Mouse (Mus musculus) forebrain, embryonic 15.5 days (tissue): Measurements from ENCODE around the gene Rps6ka2. TPM values are rescaled to one million over a fixed set of nuclear protein-coding genes. Genes with fewer than 3 reads are reported as not detected.
"Not testable (repeated sequence)": the region's sequence is repeated elsewhere in the genome, so short reads cannot be mapped to it uniquely, and the experiment has no call there.

ENCODE experiments used
- ATAC-seq: fragments of 200-750 bp; cut with Nextera tagmentation; replicated peaks from 2 replicates; pipeline ENCODE4 v1.8.0; 2017; ENCODE audit warnings: mild to moderate bottlenecking, moderate TSS enrichment, moderate library complexity
- H3K27ac ChIP-seq: fragments of 300-500 bp; sonication (generic); replicated peaks from 2 replicates; pipeline ENCODE4 v1.5.1; 2015; ENCODE audit warnings: mild to moderate bottlenecking, inconsistent platforms
- H3K27me3 ChIP-seq: fragments of 300-500 bp; sonication (generic); 2 replicates; pipeline ENCODE4 v1.6.1; 2015; ENCODE audit warnings: inconsistent platforms
- H3K36me3 ChIP-seq: fragments of 300-500 bp; sonication (generic); 2 replicates; pipeline ENCODE4 v1.6.1; 2015; ENCODE audit warnings: mild to moderate bottlenecking, inconsistent platforms
- H3K4me1 ChIP-seq: fragments of 300-500 bp; sonication (generic); 2 replicates; pipeline ENCODE4 v1.6.1; 2015; ENCODE audit warnings: inconsistent platforms
- H3K4me2 ChIP-seq: fragments of 300-500 bp; sonication (generic); replicated peaks from 2 replicates; pipeline ENCODE4 v1.6.1; 2015; ENCODE audit warnings: mild to moderate bottlenecking, inconsistent platforms
- H3K4me3 ChIP-seq: fragments of 300-500 bp; sonication (generic); 2 replicates; pipeline ENCODE4 v1.5.1; 2015; ENCODE audit warnings: mild to moderate bottlenecking, inconsistent platforms
- H3K9ac ChIP-seq: fragments of 300-500 bp; sonication (generic); replicated peaks from 2 replicates; pipeline ENCODE4 v1.6.1; 2015; ENCODE audit warnings: mild to moderate bottlenecking, inconsistent platforms
- H3K9me3 ChIP-seq: fragments of 300-500 bp; sonication (generic); 2 replicates; pipeline ENCODE4 v1.6.1; 2016; ENCODE audit warnings: inconsistent platforms
- WGBS: fragments of 180-500 bp; shearing (Covaris S2); methylation state at CpG from one replicate; pipeline ENCODE4 v1.1.7; 2015; ENCODE audit warnings: mixed read lengths; 5-methylcytosine and 5-hydroxymethylcytosine counted together
- polyA plus RNA-seq: library from polyadenylated mRNA; unstranded; fragments of >200 nt; fragmentation: Nextera tagmentation; extraction: Ambion mirVana; gene quantifications from 2 replicates; pipeline ENCODE4 v1.2.1, GENCODE M21; 2015

Gene Rps6ka2
- polyA plus RNA-seq, 1 experiment from 2014 or later: 23.0 TPM

GRCm38 (mm10) chr17:7175293-7175692 lies 5.4 kb downstream of the Rps6ka2 start:
- no peak overlapping the region for H3K4me2 ChIP-seq
- no peaks in the 10 kb centered on the region for H3K36me3 ChIP-seq
- H3K27ac ChIP-seq: no peak overlapping the region
- ATAC-seq: no peak
- no peak overlapping the region for H3K4me3 ChIP-seq
- peaks cover 17% of the 10 kb centered on the region for H3K4me1 ChIP-seq
- no peaks in the 10 kb centered on the region for H3K9me3 ChIP-seq
- no peaks in the 10 kb centered on the region for H3K27me3 ChIP-seq
- WGBS: 100% methylated on average over 1 of the region's 1 CpGs
- H3K9ac ChIP-seq: no peak overlapping the region

GRCm38 (mm10) chr17:7176394-7176793 lies 6.5 kb downstream of the Rps6ka2 start:
- WGBS: 40% methylated on average over 2 of the region's 2 CpGs
- Histone ChIP-seq H3K4me1 (peaks cover 9% of the 10 kb centered on the region), H3K27ac (0 out of 2 replicates have a peak overlapping the region, but pooled peaks have one; percentile 2), H3K9me3 (no peaks in the 10 kb centered on the region), H3K27me3 (no peaks in the 10 kb centered on the region), H3K36me3 (no peaks in the 10 kb centered on the region), H3K4me3 (no peak overlapping the region), H3K9ac (no peak overlapping the region), H3K4me2 (no peak overlapping the region)
- no peak for ATAC-seq

- no peak overlapping the region for H3K9ac ChIP-seq
- H3K4me1 ChIP-seq: peaks cover 8% of the 10 kb centered on the region; the same call in 1 of the 2 replicates
- H3K27me3 ChIP-seq: no peaks in the 10 kb centered on the region
- H3K36me3 ChIP-seq: no peaks in the 10 kb centered on the region
- WGBS: 95% methylated on average over 6 of the region's 6 CpGs
- no peak overlapping the region for H3K27ac ChIP-seq
- no peaks in the 10 kb centered on the region for H3K9me3 ChIP-seq
- no peak overlapping the region for H3K4me3 ChIP-seq
- no peak for ATAC-seq
- no peak overlapping the region for H3K4me2 ChIP-seq
Measured at GRCm38 (mm10) chr17:7178196-7178595, 8.3 kb downstream of the Rps6ka2 start.

DNA sequence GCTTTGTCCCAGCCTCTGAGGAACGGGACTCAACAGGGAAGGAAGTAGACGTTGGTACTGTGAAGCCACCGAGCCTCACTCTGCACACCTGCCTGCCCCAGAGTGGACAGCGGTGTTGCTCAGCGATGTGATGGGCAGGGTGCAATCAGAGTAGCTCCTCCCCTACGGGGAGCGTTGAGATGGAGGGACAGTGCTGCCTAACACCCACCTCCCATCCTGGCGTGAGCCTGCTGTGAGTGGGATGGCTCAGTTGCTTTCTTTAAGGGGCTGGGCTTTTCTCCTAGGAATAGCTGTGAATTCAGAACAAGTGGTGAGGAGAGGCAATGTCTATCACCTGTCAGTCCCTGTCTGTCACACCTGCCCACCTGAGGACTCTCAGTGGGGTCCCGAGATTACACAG lies 12.3 kb downstream of the Rps6ka2 start:
- Histone ChIP-seq H3K9ac (no peak overlapping the region), H3K4me2 (no peak overlapping the region), H3K27me3 (no peaks in the 10 kb centered on the region), H3K4me1 (peaks cover 6% of the 10 kb centered on the region; the same call in 1 of the 2 replicates), H3K36me3 (no peaks in the 10 kb centered on the region), H3K9me3 (no peaks in the 10 kb centered on the region), H3K27ac (no peak overlapping the region), H3K4me3 (no peak overlapping the region)
- 72% methylated on average over 9 of the region's 9 CpGs for WGBS
- ATAC-seq: no peak

DNA sequence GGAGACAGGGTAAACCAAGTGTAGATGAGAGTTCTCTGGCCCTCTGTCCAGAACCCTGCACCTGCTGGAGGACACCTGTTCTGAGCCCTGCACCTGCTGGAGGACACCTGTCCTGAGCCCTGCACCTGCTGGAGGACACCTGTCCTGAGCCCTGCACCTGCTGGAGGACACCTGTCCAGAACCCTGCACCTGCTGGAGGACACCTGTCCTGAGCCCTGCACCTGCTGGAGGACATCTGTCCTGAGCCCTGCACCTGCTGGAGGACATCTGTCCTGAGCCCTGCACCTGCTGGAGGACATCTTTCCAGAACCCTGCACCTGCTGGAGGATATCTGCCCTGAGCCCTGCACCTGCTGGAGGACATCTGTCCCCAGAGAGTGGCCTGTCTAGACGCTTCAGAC lies 17.1 kb downstream of the Rps6ka2 start:
- not testable (repeated sequence) for H3K4me2 ChIP-seq, H3K36me3 ChIP-seq, H3K9ac ChIP-seq, H3K4me1 ChIP-seq, H3K27me3 ChIP-seq, H3K4me3 ChIP-seq, H3K27ac ChIP-seq, H3K9me3 ChIP-seq, ATAC-seq
- WGBS: 80% methylated on average over 1 of the region's 1 CpGs

DNA sequence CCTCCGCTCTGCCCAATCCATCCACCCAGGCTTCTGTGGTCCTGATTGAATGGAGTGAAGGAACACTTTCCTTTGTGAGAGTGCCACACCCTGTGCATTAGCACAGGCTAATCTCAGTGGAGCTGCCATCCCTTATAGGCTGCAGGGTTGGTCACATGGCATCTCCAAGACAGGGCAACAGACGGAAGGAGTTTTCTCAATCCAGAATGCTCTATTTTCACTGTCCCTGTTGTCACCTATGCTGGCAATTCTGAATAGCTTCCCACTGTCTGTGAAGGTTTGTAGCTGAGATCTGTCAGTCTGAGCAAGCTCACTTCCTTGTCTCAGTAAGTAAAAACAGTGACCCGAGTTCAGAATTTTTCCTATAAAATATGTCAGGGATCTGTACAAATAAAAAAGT lies 19.5 kb downstream of the Rps6ka2 start:
- ATAC-seq: no peak
- no peak overlapping the region for H3K27ac ChIP-seq
- H3K9ac ChIP-seq: no peak overlapping the region
- H3K4me2 ChIP-seq: no peak overlapping the region
- H3K36me3 ChIP-seq: no peaks in the 10 kb centered on the region
- no peak overlapping the region for H3K4me3 ChIP-seq
- H3K27me3 ChIP-seq: no peaks in the 10 kb centered on the region
- 88% methylated on average over 3 of the region's 3 CpGs for WGBS
- H3K9me3 ChIP-seq: no peaks in the 10 kb centered on the region
- no peaks in the 10 kb centered on the region for H3K4me1 ChIP-seq

- Histone ChIP-seq H3K9me3 (no peaks in the 10 kb centered on the region), H3K4me1 (no peaks in the 10 kb centered on the region), H3K4me3 (no peak overlapping the region), H3K36me3 (no peaks in the 10 kb centered on the region), H3K27ac (no peak overlapping the region), H3K4me2 (no peak overlapping the region), H3K27me3 (no peaks in the 10 kb centered on the region), H3K9ac (no peak overlapping the region)
- 91% methylated on average over 10 of the region's 10 CpGs for WGBS
- ATAC-seq: no peak
Measured at GRCm38 (mm10) chr17:7189975-7190374, 20.1 kb downstream of the Rps6ka2 start.

GRCm38 (mm10) chr17:7194140-7194840 lies 24.4 kb downstream of the Rps6ka2 start:
- 86% methylated on average over 7 of the region's 7 CpGs for WGBS
- H3K36me3 ChIP-seq: no peaks in the 10 kb centered on the region
- H3K4me3 ChIP-seq: no peak overlapping the region
- H3K9ac ChIP-seq: no peak overlapping the region
- H3K27me3 ChIP-seq: no peaks in the 10 kb centered on the region
- H3K4me2 ChIP-seq: no peak overlapping the region
- ATAC-seq: no peak
- H3K9me3 ChIP-seq: no peaks in the 10 kb centered on the region
- peaks cover 11% of the 10 kb centered on the region; the same call in 1 of the 2 replicates for H3K4me1 ChIP-seq
- no peak overlapping the region for H3K27ac ChIP-seq

- no peaks in the 10 kb centered on the region for H3K9me3 ChIP-seq
- H3K4me2 ChIP-seq: no peak overlapping the region
- ATAC-seq: no peak
- no peak overlapping the region for H3K27ac ChIP-seq
- WGBS: 65% methylated on average over 9 of the region's 9 CpGs
- no peak overlapping the region for H3K4me3 ChIP-seq
- H3K27me3 ChIP-seq: no peaks in the 10 kb centered on the region
- peaks cover 11% of the 10 kb centered on the region; the same call in 1 of the 2 replicates for H3K4me1 ChIP-seq
- no peaks in the 10 kb centered on the region for H3K36me3 ChIP-seq
- no peak overlapping the region for H3K9ac ChIP-seq
Measured at GRCm38 (mm10) chr17:7197121-7197925, 27.4 kb downstream of the Rps6ka2 start.

DNA sequence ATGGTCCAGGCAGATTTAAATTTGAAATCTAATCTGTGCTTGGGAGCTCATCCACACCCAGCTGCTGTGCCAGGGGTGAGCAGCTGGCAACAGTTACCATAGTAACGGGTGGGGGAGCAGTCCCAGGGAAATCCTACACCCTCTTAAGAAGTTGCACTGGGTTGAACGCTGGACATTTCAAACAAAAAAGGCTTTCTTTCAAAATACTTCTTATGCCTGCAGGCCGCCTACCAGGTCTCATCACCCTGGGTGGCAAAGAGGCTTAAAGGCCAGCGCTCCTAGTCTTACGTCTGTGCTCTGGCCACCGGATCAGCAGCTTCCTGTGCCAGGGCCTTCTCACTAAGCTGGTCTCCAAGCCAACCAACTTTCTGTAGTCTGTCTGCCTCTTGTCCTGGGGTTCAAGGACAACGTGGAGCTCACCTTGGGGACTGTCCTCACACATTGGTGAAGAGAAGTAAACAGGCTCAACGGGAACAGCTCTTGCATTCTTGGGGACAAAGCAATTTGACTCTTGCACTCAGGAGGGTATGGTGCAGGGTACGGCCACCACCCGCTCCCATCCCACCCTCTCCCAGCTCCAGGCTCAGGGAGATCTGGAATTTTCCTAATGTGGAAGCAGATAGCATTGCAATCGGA lies 35.0 kb downstream of the Rps6ka2 start:
- Histone ChIP-seq H3K4me2 (no peak overlapping the region), H3K9ac (no peak overlapping the region), H3K4me1 (peaks cover 12% of the 10 kb centered on the region), H3K27ac (no peak overlapping the region), H3K9me3 (no peaks in the 10 kb centered on the region), H3K4me3 (no peak overlapping the region), H3K36me3 (no peaks in the 10 kb centered on the region), H3K27me3 (no peaks in the 10 kb centered on the region)
- no peak for ATAC-seq
- WGBS: 36% methylated on average over 11 of the region's 11 CpGs

- H3K4me3 ChIP-seq: no peak overlapping the region
- WGBS: 84% methylated on average over 6 of the region's 6 CpGs
- H3K9me3 ChIP-seq: no peaks in the 10 kb centered on the region
- H3K27me3 ChIP-seq: no peaks in the 10 kb centered on the region
- no peak overlapping the region for H3K9ac ChIP-seq
- no peak for ATAC-seq
- peaks cover 25% of the 10 kb centered on the region for H3K4me1 ChIP-seq
- H3K27ac ChIP-seq: no peak overlapping the region
- H3K4me2 ChIP-seq: no peak overlapping the region
- H3K36me3 ChIP-seq: no peaks in the 10 kb centered on the region
Measured at GRCm38 (mm10) chr17:7206434-7207145, 36.7 kb downstream of the Rps6ka2 start.

- no peaks in the 10 kb centered on the region for H3K36me3 ChIP-seq
- H3K4me1 ChIP-seq: peaks cover 19% of the 10 kb centered on the region
- peak; percentile 64; the same call in 1 of the 2 replicates for ATAC-seq
- no peak overlapping the region for H3K4me3 ChIP-seq
- H3K9me3 ChIP-seq: no peaks in the 10 kb centered on the region
- H3K27ac ChIP-seq: no peak overlapping the region; the same call in 1 of the 2 replicates
- H3K9ac ChIP-seq: no peak overlapping the region
- 30% methylated on average over 11 of the region's 11 CpGs for WGBS
- H3K27me3 ChIP-seq: no peaks in the 10 kb centered on the region
- no peak overlapping the region for H3K4me2 ChIP-seq
Measured at GRCm38 (mm10) chr17:7210648-7211047, 40.7 kb downstream of the Rps6ka2 start.
